Mouse (Mus musculus): ENCODE data around the gene Runx3. TPM values are rescaled to one million over a fixed set of nuclear protein-coding genes. Genes with fewer than 3 reads are reported as not detected.

Gene Runx3
- polyA plus RNA-seq, 1 experiment from 2014 or later: 0.17 TPM

DNA sequence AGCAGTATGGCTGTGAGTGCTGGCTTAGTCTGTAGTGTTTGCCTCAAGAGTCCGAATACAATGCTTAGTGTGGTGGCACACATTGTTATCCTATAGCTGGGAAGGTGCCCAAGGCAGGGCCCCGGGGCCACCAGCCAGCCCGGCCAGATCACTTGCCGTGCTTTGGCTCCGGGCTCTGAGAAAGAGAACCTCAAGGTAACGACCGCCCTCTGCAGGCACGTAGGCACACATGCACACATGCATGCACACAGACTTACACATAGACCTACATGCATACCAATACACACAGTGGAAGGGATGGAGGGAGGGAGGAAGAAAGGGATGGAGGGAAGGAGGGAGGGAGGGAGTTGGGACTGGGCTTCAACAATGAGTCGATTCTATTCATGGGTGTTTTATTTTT, 2.6 kb upstream of the Runx3 start:
- Histone ChIP-seq H3K4me2 (replicated peaks; ENCODE audit: low read depth) (no peak overlapping the region), H3K36me3 (ENCODE audit: control insufficient read depth, insufficient read depth) (no peaks in the 10 kb centered on the region), H3K27ac (ENCODE audit: low read depth, low read length) (no peak overlapping the region), H3K27me3 (replicated peaks; ENCODE audit: control insufficient read depth, insufficient read depth, low read length) (no peaks in the 10 kb centered on the region), H3K4me1 (replicated peaks; ENCODE audit: control insufficient read depth, insufficient read depth, low read length) (no peaks in the 10 kb centered on the region), H3K9ac (ENCODE audit: low read depth, low read length) (no peak overlapping the region), H3K9me3 (ENCODE audit: control insufficient read depth) (no peaks in the 10 kb centered on the region), H3K4me3 (ENCODE audit: low read depth, low read length) (no peak overlapping the region)
- no peak for TF ChIP-seq CTCF (IDR thresholded peaks at IDR 0.05; ENCODE audit: low read depth)
- no peak for ATAC-seq
- 89% methylated on average over 9 of the region's 9 CpGs for WGBS

DNA sequence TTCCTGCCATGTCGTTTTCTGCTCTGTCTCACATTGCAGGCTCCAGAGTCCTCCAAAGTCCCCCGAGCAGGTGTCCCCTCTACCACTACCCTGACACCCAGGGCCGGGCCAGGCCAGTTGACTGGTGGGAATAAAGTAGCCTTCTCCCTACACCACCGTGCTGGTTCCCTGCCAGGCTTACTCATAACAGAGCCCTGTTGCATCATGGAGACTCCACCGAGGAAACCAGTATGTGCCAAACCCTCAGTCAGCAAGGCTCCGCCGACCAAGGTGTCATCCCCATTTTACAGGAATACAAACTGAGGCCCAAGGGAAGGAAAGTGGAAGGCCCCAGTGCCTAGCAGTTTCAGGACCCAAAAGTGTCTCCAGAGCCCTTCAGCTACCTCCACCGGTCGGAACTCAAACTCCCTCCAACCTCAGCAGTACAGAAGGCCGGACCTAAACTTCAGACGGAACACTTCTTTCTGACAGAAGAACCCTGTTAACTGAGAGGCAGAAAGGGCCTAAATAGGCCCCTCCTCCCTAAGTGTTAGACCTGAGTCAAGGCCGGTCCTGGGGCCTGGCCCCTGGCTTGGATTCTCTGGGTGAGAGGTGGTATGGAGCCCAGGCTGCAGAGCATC, 1.5 kb upstream of the Runx3 start:
- Histone ChIP-seq H3K4me2 (replicated peaks; ENCODE audit: low read depth) (no peak overlapping the region), H3K4me1 (replicated peaks; ENCODE audit: control insufficient read depth, insufficient read depth, low read length) (no peaks in the 10 kb centered on the region), H3K36me3 (ENCODE audit: control insufficient read depth, insufficient read depth) (no peaks in the 10 kb centered on the region), H3K4me3 (ENCODE audit: low read depth, low read length) (no peak overlapping the region), H3K9ac (ENCODE audit: low read depth, low read length) (no peak overlapping the region), H3K9me3 (ENCODE audit: control insufficient read depth) (no peaks in the 10 kb centered on the region), H3K27ac (ENCODE audit: low read depth, low read length) (no peak overlapping the region), H3K27me3 (replicated peaks; ENCODE audit: control insufficient read depth, insufficient read depth, low read length) (no peaks in the 10 kb centered on the region)
- 90% methylated on average over 12 of the region's 12 CpGs for WGBS
- ATAC-seq: no peak
- no peak for TF ChIP-seq CTCF (IDR thresholded peaks at IDR 0.05; ENCODE audit: low read depth)

DNA sequence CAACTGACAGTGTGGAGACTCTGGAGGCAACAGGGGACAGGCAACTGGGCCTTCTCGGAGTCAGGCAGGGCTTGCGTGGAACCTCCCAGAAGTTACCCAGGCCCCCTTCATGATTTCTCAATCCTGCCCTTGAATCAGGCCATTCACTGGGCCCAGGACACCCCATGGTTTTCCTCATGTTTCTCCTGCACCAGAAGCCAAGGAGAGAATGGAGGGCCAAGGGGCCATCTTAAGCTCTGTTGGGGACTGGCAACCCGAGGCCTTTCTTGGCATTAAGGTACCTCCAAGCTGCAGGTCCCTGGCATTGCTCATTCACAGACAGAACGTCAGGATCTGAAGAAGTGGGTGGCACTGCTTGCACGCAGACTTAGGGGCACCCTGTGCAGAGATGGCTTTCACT, 3.3 kb downstream of the Runx3 start:
- H3K27me3 ChIP-seq (replicated peaks; ENCODE audit: control insufficient read depth, insufficient read depth, low read length): peaks cover 7% of the 10 kb centered on the region; the same call in 1 of the 2 replicates
- no peak overlapping the region for H3K27ac ChIP-seq (ENCODE audit: low read depth, low read length)
- no peaks in the 10 kb centered on the region for H3K9me3 ChIP-seq (ENCODE audit: control insufficient read depth)
- H3K4me2 ChIP-seq (replicated peaks; ENCODE audit: low read depth): no peak overlapping the region
- H3K9ac ChIP-seq (ENCODE audit: low read depth, low read length): no peak overlapping the region
- H3K4me1 ChIP-seq (replicated peaks; ENCODE audit: control insufficient read depth, insufficient read depth, low read length): no peaks in the 10 kb centered on the region
- no peaks in the 10 kb centered on the region for H3K36me3 ChIP-seq (ENCODE audit: control insufficient read depth, insufficient read depth)
- no peak overlapping the region for H3K4me3 ChIP-seq (ENCODE audit: low read depth, low read length)
- TF ChIP-seq CTCF (IDR thresholded peaks at IDR 0.05; ENCODE audit: low read depth): no peak
- WGBS: 74% methylated on average over 5 of the region's 5 CpGs
- no peak for ATAC-seq

DNA sequence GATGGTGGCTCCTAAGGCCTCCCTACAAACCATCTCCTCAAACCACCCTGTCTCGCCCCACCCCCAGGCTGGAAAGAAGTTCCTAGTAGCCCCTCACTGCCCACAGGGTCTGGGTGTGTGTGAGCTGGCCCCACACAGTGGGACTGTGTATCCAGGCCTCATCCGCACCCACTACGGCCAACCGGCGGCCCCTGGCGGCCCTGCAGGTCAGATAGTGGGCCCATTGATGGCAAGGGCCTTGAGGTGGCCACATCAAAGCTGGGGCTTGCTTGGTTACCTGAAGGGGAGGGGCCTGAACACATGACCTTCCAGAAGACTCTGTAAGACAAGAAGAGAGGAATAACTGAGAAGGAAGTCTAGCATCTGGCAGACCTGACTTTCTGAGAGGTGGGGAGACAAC, 4.3 kb downstream of the Runx3 start:
- Histone ChIP-seq H3K27me3 (replicated peaks; ENCODE audit: control insufficient read depth, insufficient read depth, low read length) (peaks cover 15% of the 10 kb centered on the region; the same call in 1 of the 2 replicates), H3K4me2 (replicated peaks; ENCODE audit: low read depth) (no peak overlapping the region), H3K9me3 (ENCODE audit: control insufficient read depth) (no peaks in the 10 kb centered on the region), H3K4me3 (ENCODE audit: low read depth, low read length) (no peak overlapping the region), H3K36me3 (ENCODE audit: control insufficient read depth, insufficient read depth) (no peaks in the 10 kb centered on the region), H3K9ac (ENCODE audit: low read depth, low read length) (no peak overlapping the region), H3K27ac (ENCODE audit: low read depth, low read length) (no peak overlapping the region), H3K4me1 (replicated peaks; ENCODE audit: control insufficient read depth, insufficient read depth, low read length) (no peaks in the 10 kb centered on the region)
- ATAC-seq: no peak
- WGBS: 84% methylated on average over 6 of the region's 6 CpGs
- TF ChIP-seq CTCF (IDR thresholded peaks at IDR 0.05; ENCODE audit: low read depth): no peak

DNA sequence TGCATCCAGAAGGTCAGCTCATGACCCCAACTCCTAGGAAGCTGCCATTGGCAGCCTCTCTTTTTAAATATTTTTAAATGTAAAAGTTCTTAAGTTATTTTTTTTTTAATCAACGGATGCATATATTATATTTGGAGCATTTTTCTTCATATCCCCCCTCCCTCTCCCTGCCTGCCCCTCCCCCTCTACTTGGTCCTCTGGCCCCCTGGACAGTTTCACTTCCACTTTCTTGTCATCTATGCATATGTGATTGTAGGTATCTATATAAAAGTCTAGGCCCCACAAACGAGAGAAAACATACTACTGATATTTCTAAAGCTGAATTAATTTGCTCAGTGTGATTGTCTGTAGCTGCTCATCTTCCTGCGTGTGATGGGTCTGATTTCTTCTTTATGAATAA, 4.7 kb downstream of the Runx3 start:
- no peak overlapping the region for H3K4me2 ChIP-seq (replicated peaks; ENCODE audit: low read depth)
- H3K9ac ChIP-seq (ENCODE audit: low read depth, low read length): no peak overlapping the region
- no peaks in the 10 kb centered on the region for H3K36me3 ChIP-seq (ENCODE audit: control insufficient read depth, insufficient read depth)
- no peaks in the 10 kb centered on the region for H3K9me3 ChIP-seq (ENCODE audit: control insufficient read depth)
- ATAC-seq: no peak
- H3K4me1 ChIP-seq (replicated peaks; ENCODE audit: control insufficient read depth, insufficient read depth, low read length): no peaks in the 10 kb centered on the region
- H3K27me3 ChIP-seq (replicated peaks; ENCODE audit: control insufficient read depth, insufficient read depth, low read length): peaks cover 15% of the 10 kb centered on the region; the same call in 1 of the 2 replicates
- TF ChIP-seq CTCF (IDR thresholded peaks at IDR 0.05; ENCODE audit: low read depth): no peak
- 79% methylated on average over 3 of the region's 3 CpGs for WGBS
- no peak overlapping the region for H3K4me3 ChIP-seq (ENCODE audit: low read depth, low read length)
- H3K27ac ChIP-seq (ENCODE audit: low read depth, low read length): no peak overlapping the region

DNA sequence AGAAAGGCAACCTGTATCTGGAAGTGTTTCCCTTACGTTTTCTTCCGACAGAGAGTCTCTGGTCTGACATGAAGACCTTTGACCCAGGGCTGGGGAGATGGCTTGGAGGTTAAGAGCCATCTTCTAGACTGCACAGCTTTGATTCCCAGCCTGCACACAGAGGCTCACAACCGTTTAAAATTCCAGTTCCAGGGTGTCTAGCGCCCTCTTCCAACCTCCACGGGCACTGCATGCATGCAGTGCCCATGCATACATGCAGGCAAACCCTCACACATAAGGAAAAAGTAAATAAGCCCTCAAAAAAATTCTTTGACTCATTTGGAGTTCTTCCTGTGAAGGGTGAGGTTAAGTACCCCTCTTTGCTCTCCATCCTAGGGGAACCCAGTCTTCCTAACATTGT, 5.9 kb downstream of the Runx3 start:
- Histone ChIP-seq H3K4me2 (replicated peaks; ENCODE audit: low read depth) (no peak overlapping the region), H3K27ac (ENCODE audit: low read depth, low read length) (no peak overlapping the region), H3K27me3 (replicated peaks; ENCODE audit: control insufficient read depth, insufficient read depth, low read length) (peaks cover 15% of the 10 kb centered on the region; the same call in 1 of the 2 replicates), H3K9me3 (ENCODE audit: control insufficient read depth) (no peaks in the 10 kb centered on the region), H3K4me1 (replicated peaks; ENCODE audit: control insufficient read depth, insufficient read depth, low read length) (no peaks in the 10 kb centered on the region), H3K4me3 (ENCODE audit: low read depth, low read length) (no peak overlapping the region), H3K9ac (ENCODE audit: low read depth, low read length) (no peak overlapping the region), H3K36me3 (ENCODE audit: control insufficient read depth, insufficient read depth) (no peaks in the 10 kb centered on the region)
- no peak for ATAC-seq
- WGBS: 67% methylated on average over 5 of the region's 5 CpGs
- TF ChIP-seq CTCF (IDR thresholded peaks at IDR 0.05; ENCODE audit: low read depth): 0 out of 2 replicates have a peak, but pooled peaks have one; percentile 14
